Mouse (Mus musculus): ENCODE data around the gene Onecut3.

Onecut3 gene

DNA sequence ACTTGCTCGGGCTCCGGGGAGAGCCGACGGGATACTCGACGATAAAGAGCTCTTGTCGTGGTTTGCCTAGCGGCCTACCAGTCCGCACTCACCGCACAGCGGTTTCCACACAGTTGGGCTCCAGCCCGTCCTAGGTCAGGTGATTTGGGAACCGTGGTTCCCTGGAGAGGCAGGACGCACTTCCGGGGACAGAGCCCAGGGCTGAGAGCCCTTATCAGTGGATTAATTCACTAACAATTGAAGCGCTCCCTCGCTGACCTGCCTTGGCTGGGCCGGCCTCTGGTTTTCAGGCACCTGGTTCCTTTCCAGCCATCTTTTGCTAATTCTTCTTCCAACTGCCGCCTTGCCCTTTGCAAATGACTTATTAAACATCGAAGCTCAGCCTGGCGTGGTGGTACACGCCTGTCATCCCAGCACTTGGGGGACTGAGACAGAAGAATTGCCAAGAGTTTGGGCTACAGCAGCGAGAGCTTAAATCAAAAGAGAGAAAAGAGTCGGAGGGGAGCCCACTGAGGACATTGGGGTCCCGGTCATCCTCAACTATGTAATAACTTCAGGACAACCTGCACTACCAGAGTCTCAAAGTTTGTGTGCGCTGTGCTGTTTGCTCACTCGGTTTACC, 9.1 kb downstream of the Onecut3 start:
- no peak for DNase-seq (ENCODE audit: low spot score)

DNA sequence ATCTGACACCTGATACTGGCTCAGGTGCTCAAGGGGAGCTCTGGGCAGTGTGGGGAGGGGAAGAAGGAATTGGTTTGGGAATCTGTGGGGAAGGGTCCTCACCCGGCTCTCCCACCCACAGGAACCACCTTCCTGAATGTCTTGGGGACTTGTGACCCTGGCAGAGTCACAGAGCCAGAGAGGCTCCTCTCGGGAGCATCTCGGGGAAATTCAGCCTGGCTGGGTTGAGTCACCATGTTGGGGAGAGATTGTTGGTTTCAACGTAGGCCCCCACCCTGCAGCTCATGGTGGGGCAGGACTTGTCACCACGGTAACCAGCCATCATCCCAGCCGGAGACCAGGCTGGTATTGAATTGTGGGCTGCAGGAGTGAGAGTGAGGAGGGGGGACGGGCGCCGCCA, 10.1 kb downstream of the Onecut3 start:
- no peak for DNase-seq (ENCODE audit: low spot score)

- peak; percentile 47 for DNase-seq (ENCODE audit: low spot score)
Observed at GRCm38 (mm10) chr10:80506222-80506621, 11.6 kb downstream of the Onecut3 start.

- peak; percentile 82 for DNase-seq (ENCODE audit: low spot score)
Observed at GRCm38 (mm10) chr10:80509412-80510272, 15.0 kb downstream of the Onecut3 start.

DNA sequence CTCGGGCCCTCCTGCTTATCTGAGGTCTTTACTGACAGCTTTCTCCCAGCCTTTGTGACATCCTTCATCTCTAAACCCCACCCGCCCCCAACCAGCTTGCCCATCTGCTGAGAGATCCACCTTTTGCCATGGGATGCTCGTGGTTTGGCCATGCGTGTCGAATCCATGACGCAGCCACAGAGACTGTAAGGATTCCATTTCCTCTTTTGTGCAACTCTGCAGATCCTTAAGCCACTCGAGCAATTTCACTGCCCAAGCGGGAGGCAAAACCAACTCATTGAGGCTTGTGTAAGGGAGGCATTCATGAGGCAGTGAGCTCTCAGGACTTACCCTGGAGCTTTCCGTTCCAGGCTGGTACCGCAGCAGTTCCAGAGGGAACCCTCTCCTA, 15.6 kb downstream of the Onecut3 start:
- DNase-seq (ENCODE audit: low spot score), result no peak

GRCm38 (mm10) chr10:80513739-80514138, 19.1 kb downstream of the Onecut3 start:
- no peak for DNase-seq (ENCODE audit: low spot score)

DNA sequence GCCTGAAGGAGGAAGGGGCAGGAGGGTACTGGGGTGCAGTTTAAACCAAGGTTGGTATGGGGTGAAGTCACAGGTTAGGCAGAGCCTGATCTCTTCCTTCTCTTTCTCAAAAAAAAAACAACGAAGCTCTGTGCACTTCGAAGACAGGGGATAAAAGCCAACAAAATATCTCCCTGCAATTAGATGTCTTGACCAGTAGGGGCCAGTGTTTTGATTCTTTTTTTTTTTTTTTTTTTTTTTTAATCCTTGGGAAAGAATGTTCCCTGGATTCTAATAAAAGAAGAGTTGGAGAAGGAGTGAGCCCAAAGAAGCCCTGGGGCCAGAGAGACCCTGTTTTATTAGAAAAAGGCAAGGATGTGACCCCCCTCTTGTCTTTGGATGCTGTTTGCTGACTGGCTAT, 24.7 kb downstream of the Onecut3 start:
- DNase-seq (ENCODE audit: low spot score), result no peak

GRCm38 (mm10) chr10:80523299-80523698, 28.7 kb downstream of the Onecut3 start:
- DNase-seq (ENCODE audit: low spot score), result no peak

GRCm38 (mm10) chr10:80526172-80526571, 31.5 kb downstream of the Onecut3 start:
- DNase-seq (ENCODE audit: low spot score), result no peak

DNA sequence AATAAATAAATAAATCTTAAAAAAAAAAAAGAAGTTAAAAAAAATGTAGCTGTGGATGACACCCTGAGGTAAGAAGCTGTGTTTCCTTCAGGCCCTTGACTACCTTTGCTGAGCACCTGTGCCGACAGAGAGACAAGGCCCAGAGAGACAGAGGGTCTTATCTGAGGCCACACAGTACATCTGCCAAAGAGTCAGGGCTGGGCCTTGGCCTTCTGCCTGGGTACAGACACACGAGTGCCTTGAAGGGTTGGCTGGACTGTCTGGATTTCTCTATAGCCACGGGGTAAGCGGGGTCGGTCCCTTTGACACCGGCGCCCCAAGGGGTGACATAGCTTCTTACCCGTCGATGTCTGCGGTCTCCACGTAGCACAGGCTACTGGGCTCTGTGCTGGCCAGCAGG, 38.1 kb downstream of the Onecut3 start:
- DNase-seq (ENCODE audit: low spot score), result no peak

DNA sequence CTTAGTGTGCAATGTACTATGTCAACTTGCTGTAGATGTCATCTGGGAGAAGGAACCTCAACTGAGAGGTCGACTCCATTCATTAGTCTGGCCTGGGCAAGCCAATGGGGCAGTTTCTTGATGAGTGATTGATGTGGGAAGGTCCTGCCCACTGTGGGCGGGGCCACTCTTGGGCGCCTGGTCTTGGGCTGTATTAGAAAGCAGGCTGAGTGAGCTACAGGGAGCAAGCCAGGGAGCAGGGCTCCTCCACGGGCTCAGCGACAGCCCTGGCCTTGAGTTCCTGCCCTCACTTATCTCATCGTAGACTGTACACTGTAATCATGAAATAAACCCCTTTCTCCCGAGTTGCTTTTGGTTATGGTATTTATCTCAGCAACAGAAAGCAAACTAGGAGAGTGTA, 39.1 kb downstream of the Onecut3 start:
- DNase-seq (ENCODE audit: low spot score), result no peak

- DNase-seq (ENCODE audit: low spot score), result no peak
Observed at GRCm38 (mm10) chr10:80535071-80535470, 40.4 kb downstream of the Onecut3 start.

DNA sequence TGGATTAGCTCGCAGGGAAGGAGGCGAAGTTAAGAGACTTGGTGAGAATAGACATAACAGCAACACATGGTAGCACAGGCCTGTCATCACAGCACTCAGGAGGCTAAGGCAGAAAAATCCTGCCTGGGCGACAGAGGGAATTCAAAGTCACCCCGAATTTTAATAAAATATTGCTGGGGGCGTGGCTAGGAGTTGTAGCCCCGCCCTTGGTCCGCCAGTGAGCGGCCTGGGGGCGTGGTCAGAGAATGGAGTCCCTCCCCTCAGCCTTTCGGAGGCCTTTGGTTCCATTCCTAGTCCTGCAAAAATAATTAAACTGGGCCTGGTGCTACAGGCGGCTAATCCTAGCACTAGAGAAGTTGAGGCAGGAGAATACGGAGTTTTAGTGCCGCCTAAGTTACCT, 41.1 kb downstream of the Onecut3 start:
- no peak for DNase-seq (ENCODE audit: low spot score)

- no peak for DNase-seq (ENCODE audit: low spot score)
Observed at GRCm38 (mm10) chr10:80538180-80538579, 43.5 kb downstream of the Onecut3 start.

- DNase-seq (ENCODE audit: low spot score), result peak; percentile 45
Observed at GRCm38 (mm10) chr10:80538710-80539394, 44.2 kb downstream of the Onecut3 start, which contains the start of gene Atp8b3. TSS of gene Atp8b3 (minus strand) at chr10:80539124.

DNA sequence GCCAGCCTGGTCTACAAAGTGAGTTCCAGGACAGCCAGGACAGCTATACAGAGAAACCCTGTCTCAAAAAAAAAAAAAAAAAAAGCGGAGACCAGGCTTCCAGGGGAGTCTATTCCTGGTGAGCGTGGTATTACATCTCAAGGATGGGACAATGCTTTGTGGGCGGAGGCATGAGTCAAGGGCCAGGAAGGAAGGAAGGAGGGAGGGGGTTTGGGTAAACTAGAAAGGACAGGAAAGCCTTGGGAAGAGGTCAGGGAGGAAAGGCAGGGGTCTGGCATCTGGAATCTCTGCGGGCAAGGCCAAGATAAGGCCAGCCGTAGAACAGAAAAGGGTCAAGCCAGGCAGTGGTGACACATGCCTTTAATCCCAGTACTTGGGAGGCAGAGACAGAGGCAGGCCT, 44.9 kb downstream of the Onecut3 start:
- no peak for DNase-seq (ENCODE audit: low spot score)

- DNase-seq (ENCODE audit: low spot score), result no peak
Observed at GRCm38 (mm10) chr10:80543873-80544272, 49.2 kb downstream of the Onecut3 start.

- DNase-seq (ENCODE audit: low spot score), result no peak
Observed at GRCm38 (mm10) chr10:80545590-80545989, 51.0 kb downstream of the Onecut3 start.

DNA sequence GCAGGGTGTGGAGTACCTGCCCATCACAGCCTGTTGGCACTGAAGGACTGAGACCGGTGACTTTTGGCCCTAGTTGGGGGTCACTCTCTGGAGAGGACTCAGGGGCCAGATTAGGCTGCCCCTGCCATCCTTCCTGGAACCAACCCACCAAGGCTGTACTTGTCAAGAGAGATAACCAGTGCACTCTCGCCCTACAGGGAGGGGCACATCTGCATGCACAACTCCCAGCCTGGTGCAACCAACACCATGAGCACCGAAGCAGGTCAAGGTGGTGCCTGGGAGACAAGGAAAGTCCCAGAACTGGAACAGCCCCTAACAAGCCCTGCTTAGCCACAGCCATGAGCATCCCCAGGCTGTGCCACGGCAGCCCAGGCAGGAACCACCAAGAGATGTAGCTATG, 52.3 kb downstream of the Onecut3 start:
- DNase-seq (ENCODE audit: low spot score), result no peak

DNA sequence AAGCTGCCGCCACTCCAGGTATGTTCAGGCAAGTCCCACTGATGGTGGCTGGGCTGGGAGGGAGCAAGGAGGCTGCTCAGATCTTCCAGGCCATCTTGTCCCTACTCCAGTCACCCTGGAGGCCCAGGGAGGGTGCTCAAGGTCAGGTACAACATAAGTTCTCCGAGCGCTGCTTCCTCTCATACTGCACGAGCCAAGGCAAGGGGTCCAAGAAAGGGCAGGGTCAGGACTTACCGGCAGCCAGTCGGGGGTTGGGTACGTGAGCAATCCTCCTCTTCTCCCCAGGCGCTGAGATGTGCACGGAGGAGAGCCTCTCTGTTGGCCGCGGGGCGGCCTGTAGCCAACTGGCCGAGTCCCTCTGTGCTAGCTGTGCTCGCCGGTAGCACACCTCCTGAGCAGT, 52.9 kb downstream of the Onecut3 start:
- no peak for DNase-seq (ENCODE audit: low spot score)

DNA sequence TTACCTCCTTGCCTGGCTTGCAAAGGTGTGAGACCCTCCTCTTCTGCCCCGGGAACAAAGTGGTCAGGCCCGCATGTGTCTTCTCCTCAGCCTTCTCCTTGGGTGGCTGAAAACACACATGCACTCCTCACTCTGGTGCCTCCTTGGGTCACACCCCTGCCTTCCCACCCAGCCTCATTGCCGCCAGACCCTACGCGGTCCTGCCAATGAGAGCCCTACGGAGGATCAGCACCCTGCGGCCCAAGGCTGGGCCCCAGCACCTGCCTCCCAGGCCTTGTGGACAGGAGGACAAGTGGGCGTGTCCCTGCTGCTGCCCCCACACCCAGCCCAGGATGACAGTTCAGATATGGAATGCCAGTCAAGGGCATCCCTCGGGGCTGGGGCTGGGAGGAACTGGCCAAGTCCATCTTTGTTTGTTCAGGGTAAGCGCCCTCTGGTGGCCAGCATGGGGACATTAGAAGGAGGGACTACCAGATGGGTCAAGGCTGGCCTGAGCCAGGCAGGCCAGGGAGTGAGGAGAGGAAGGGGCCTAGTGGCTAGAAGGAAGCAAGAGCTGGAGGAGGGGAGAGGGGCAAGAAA, 53.9 kb downstream of the Onecut3 start:
- DNase-seq (ENCODE audit: low spot score), result no peak

- DNase-seq (ENCODE audit: low spot score), result no peak
Observed at GRCm38 (mm10) chr10:80549279-80549678, 54.6 kb downstream of the Onecut3 start.

- DNase-seq (ENCODE audit: low spot score), result no peak
Observed at GRCm38 (mm10) chr10:80552364-80552763, 57.7 kb downstream of the Onecut3 start.
